Mouse (Mus musculus): ENCODE measurements at regions not wholly inside any gene's neighbourhood (a gene's known extent, or its start where the extent isn't known, plus 50 kb on each side); places are given as distances from the start of the nearest gene placed in this dataset.

DNA sequence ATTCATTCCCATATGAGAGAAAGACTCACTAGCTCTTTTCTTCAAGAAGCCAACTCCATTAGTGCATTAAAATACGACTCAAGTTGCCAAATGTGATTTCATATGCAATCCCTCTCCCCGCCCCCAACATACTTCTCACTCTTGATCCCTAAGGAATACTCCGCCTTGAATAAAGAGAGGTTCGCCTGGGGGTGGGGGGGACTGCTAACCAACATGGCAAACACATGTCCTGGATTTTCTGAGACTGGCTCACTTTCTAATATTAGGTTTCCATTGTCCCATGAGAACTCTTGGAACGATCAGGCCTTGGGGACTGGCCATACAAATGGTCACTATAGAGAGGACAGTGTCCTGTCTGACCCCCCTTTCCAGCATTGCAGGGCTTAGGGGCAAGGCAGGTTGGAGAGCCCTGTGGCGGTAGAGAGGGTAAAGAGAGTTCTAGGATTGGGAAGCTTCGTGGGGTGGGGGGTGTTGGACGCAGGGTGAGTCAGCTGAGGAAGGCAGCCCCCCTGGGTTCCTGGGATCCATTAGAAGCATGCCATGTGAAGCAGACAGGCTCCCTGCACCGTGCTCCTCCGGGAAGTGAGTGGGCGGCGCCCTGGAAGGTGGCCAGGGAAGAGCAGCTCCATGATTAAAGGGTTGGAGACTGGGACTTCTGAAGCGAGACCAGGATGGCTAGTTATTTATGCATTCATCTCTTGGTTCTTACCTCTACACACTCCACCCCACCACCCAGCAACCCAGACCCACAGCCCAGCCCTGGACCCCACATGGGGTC lies 91.6 kb downstream of the Ephb3 start:
- TF ChIP-seq CTCF (IDR thresholded peaks at IDR 0.05; ENCODE audit: borderline replicate concordance, extremely low read depth, insufficient read depth, insufficient read length) (no peak), POLR2A (IDR thresholded peaks at IDR 0.05; ENCODE audit: borderline replicate concordance, extremely low read depth, insufficient read depth, insufficient read length, poor library complexity, severe bottlenecking) (no peak)
